24 mouse cellular contexts compared by ENCODE assay signal in genomic region chr12:6956638-6957037, GRCm38 (mm10).
"Had no signal": no experiment of that assay in that cellular context is flagged by ENCODE, and none has a peak within 500 bp of the region (broad histone marks: within the 10 kb centered on the region; RNA-seq: fewer than 3 reads in every experiment).

No protein-coding gene starts in this region.

- H3K9me3 ChIP-seq: heart, embryonic 13.5 days; heart, embryonic 15.5 days; hindbrain, embryonic 15.5 days; kidney, embryonic 15.5 days; limb, embryonic 13.5 days; limb, embryonic 15.5 days; liver, embryonic 12.5 days had no signal

- DNase-seq: gastrocnemius, postnatal 14 days; gastrocnemius, postnatal 36 days; heart, adult 11 months; heart, adult 2 months; heart, postnatal 14 days; heart, postnatal 36 days; kidney, adult 11 months; kidney, adult 2 months; kidney, adult 9 months; kidney, postnatal 14 days; kidney, postnatal 36 days; layer of hippocampus, adult 9-11 months; layer of hippocampus, postnatal 36 days; left cerebral cortex, postnatal 4 days had no signal

- H3K27me3 ChIP-seq: heart, embryonic 13.5 days; heart, embryonic 15.5 days; hindbrain, embryonic 15.5 days; kidney, embryonic 15.5 days; limb, embryonic 13.5 days; limb, embryonic 15.5 days; liver, embryonic 12.5 days had no signal

- H3K36me3 ChIP-seq: heart, embryonic 13.5 days; heart, embryonic 15.5 days; hindbrain, embryonic 15.5 days; kidney, embryonic 15.5 days; limb, embryonic 13.5 days; limb, embryonic 15.5 days; liver, embryonic 12.5 days had no signal

- H3K4me1 ChIP-seq: heart, embryonic 13.5 days; heart, embryonic 15.5 days; hindbrain, embryonic 15.5 days; kidney, embryonic 15.5 days; limb, embryonic 13.5 days; limb, embryonic 15.5 days; liver, embryonic 12.5 days had no signal

- H3K4me3 ChIP-seq: heart, adult 2 months; heart, embryonic 13.5 days; heart, embryonic 15.5 days; hindbrain, embryonic 15.5 days; kidney, embryonic 15.5 days; limb, embryonic 13.5 days; limb, embryonic 15.5 days; liver, embryonic 12.5 days had no signal

- H3K9ac ChIP-seq: heart, embryonic 13.5 days; heart, embryonic 15.5 days; hindbrain, embryonic 15.5 days; kidney, embryonic 15.5 days; limb, embryonic 13.5 days; limb, embryonic 15.5 days; liver, embryonic 12.5 days had no signal

- ATAC-seq: intestine, embryonic 16.5 days; liver, embryonic 12.5 days had no signal

- H3K27ac ChIP-seq: heart, adult 2 months; heart, embryonic 13.5 days; heart, embryonic 15.5 days; hindbrain, embryonic 15.5 days; kidney, embryonic 15.5 days; kidney, postnatal 0 days; limb, embryonic 13.5 days; limb, embryonic 15.5 days; liver, embryonic 12.5 days had no signal

- H3K4me2 ChIP-seq: heart, embryonic 11.5 days; heart, embryonic 13.5 days; heart, embryonic 15.5 days; hindbrain, embryonic 15.5 days; kidney, embryonic 15.5 days; limb, embryonic 13.5 days; limb, embryonic 15.5 days; liver, embryonic 12.5 days had no signal
